Mouse (Mus musculus) kidney, embryonic 14.5 days (tissue): ENCODE results near the gene Npr1. TPM values are rescaled to one million over a fixed set of nuclear protein-coding genes. Genes with fewer than 3 reads are reported as not detected.

Experiments used
- ATAC-seq: fragments of 200-750 bp; cut with Nextera tagmentation; 2 replicates; pipeline ENCODE4 v1.8.0; 2017; ENCODE audit warnings: moderate number of reproducible peaks, mild to moderate bottlenecking, moderate TSS enrichment, moderate library complexity; ENCODE audit not compliant: low FRiP score, low TSS enrichment
- H3K27ac ChIP-seq: fragments of 300-500 bp; sonication (generic); 2 replicates; pipeline ENCODE4 v1.5.1; 2014; ENCODE audit warnings: low read depth, mild to moderate bottlenecking, low read length, moderate library complexity, mixed read lengths
- H3K27me3 ChIP-seq: fragments of 300-500 bp; sonication (generic); 2 replicates; pipeline ENCODE4 v1.6.1; 2014; ENCODE audit warnings: mild to moderate bottlenecking, low read length; ENCODE audit not compliant: control insufficient read depth, insufficient read depth
- H3K36me3 ChIP-seq: fragments of 300-500 bp; sonication (generic); 2 replicates; pipeline ENCODE4 v1.6.1; 2014; ENCODE audit warnings: low read length, mixed read lengths; ENCODE audit not compliant: control insufficient read depth, insufficient read depth
- H3K4me1 ChIP-seq: fragments of 300-500 bp; sonication (generic); 2 replicates; pipeline ENCODE4 v1.6.1; 2014; ENCODE audit warnings: low read length, mixed read lengths; ENCODE audit not compliant: control insufficient read depth, insufficient read depth
- H3K4me2 ChIP-seq: fragments of 300-500 bp; sonication (generic); replicated peaks from 2 replicates; pipeline ENCODE4 v1.6.1; 2014; ENCODE audit warnings: low read depth, mild to moderate bottlenecking, low read length
- H3K4me3 ChIP-seq: fragments of 300-500 bp; sonication (generic); 2 replicates; pipeline ENCODE4 v1.5.1; 2014; ENCODE audit warnings: mild to moderate bottlenecking, low read length
- H3K9ac ChIP-seq: fragments of 300-500 bp; sonication (generic); 2 replicates; pipeline ENCODE4 v1.6.1; 2014; ENCODE audit warnings: low read depth, mild to moderate bottlenecking, low read length, moderate library complexity
- H3K9me3 ChIP-seq: fragments of 300-500 bp; sonication (generic); 2 replicates; pipeline ENCODE4 v1.6.1; 2016; ENCODE audit warnings: low read length; ENCODE audit not compliant: control insufficient read depth
- WGBS: fragments of 180-500 bp; shearing (Covaris S2); extraction: QIAGEN DNeasy Blood & Tissue Kit; methylation state at CpG from one replicate; pipeline ENCODE4 v1.1.7; 2014; 5-methylcytosine and 5-hydroxymethylcytosine counted together
- polyA plus RNA-seq: library from polyadenylated mRNA; unstranded; fragments of >200 nt; fragmentation: Nextera tagmentation; extraction: Ambion mirVana; gene quantifications from 2 replicates; pipeline ENCODE4 v1.2.1, GENCODE M21; 2014

Npr1 gene
- polyA plus RNA-seq, 1 experiment from 2014 or later, result 12.3 TPM

DNA sequence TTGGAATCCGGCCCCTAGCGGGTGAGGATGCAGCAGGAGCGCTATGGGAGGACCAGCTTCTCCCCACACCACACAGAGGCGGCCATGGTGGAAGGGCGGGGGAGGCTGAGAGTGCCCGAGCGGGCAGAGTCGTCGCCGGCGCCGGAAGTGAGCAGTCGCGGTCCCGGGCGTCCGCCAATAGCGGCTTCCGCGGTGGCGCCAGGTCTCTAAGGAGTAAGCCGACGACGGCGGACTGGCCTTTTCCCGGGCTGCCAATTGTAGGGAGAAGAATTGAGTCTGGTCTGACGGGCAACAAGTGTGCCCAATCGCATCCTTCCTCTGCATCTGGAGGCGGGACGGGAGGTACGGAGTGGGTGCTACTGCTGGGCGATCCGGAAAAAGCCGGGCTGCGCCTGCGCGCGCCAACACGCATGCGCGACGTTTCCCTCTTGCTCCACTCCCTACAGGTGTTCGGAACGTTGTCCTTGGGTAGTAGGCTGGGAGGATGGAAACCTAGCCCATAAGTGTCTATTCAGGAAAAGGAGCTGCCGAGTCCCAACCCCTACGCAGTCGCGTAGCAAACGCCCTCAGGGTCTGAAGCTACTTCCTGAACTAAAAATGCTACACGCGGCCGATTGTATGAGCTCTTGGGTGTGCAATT lies 32.2 kb downstream of the Npr1 start, which contains the start of gene Ints3:
Gene Ints3 (minus strand): TSS at position 242 of the 640 bp plus-strand sequence.
- H3K9me3 ChIP-seq, result no peaks in the 10 kb centered on the region
- ATAC-seq, result peak; percentile 100

DNA sequence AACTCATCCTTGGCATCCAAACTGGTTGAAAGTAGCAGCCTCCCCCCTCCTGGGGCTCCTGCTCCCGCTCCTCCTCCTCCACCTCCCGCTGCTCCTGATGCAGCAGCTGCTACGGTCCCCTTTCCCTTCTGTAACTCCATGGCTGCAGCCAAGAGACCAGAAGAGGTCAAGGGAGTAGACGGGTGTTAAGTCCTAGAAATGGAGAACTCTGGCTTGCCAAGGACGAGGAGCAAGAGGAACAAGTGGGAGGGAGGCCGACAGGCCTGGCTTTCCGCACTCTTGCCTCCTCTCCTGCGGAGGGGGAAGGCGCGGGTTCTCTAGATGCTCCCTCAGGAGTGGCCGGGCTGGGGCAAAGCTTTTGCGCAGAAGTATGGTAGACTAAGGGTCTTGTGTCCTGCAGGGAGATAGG lies 32.9 kb downstream of the Npr1 start:
- no peaks in the 10 kb centered on the region for H3K27me3 ChIP-seq
- H3K4me3 ChIP-seq, result peak overlapping the region; percentile 74
- ATAC-seq, result peak; percentile 30

More for the DNA sequence above, 32.2 kb downstream of the Npr1 start, which contains the start of gene Ints3:
- Histone ChIP-seq H3K4me2 (peak within 1 kb of the TSS; percentile 96), H3K27ac (peak within 1 kb of the TSS; percentile 98), H3K4me1 (peaks cover 18% of the 10 kb centered on the region), H3K36me3 (no peaks in the 10 kb centered on the region), H3K9ac (peak within 1 kb of the TSS; percentile 91), H3K4me3 (peak within 1 kb of the TSS; percentile 74), H3K27me3 (no peaks in the 10 kb centered on the region)
- under 1% methylated on average over 52 of the region's 52 CpGs for WGBS

DNA sequence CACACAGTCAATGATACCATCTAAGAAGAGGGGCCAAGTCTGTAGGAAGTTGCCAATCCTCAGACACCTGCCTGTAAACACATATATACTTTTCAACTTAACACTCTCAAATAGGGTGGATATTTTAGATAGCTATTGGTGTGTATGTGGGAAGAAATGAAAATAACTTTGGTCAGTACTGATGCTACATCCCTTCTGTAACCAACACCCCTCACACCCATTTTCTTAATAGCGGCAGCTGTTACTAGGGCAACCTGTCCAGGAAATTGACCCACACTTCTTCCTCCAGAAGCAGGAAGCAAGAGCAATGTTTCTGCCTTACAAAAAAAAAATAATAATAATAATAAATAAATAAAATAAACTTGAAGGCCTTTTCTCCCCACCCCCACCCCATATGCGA lies 33.3 kb downstream of the Npr1 start:
- Histone ChIP-seq H3K4me2 (peak overlapping the region; percentile 96), H3K27ac (no peak overlapping the region; the same call in 1 of the 2 replicates), H3K27me3 (no peaks in the 10 kb centered on the region), H3K4me3 (peak overlapping the region; percentile 74), H3K9ac (peak overlapping the region; percentile 91), H3K4me1 (peaks cover 22% of the 10 kb centered on the region), H3K9me3 (no peaks in the 10 kb centered on the region), H3K36me3 (no peaks in the 10 kb centered on the region)
- 9% methylated on average over 2 of the region's 2 CpGs for WGBS
- ATAC-seq, result no peak

More for the DNA sequence above, 32.9 kb downstream of the Npr1 start:
- H3K9ac ChIP-seq, result peak overlapping the region; percentile 91
- 0% methylated on average over 12 of the region's 12 CpGs for WGBS
- no peaks in the 10 kb centered on the region for H3K36me3 ChIP-seq
- no peaks in the 10 kb centered on the region for H3K9me3 ChIP-seq
- H3K4me1 ChIP-seq, result peaks cover 22% of the 10 kb centered on the region
- H3K4me2 ChIP-seq, result peak overlapping the region; percentile 96
- H3K27ac ChIP-seq, result peak overlapping the region; percentile 98

GRCm38 (mm10) chr3:90429576-90429975 lies 36.1 kb downstream of the Npr1 start:
- H3K9ac ChIP-seq, result no peak overlapping the region
- no peak overlapping the region for H3K4me2 ChIP-seq
- no peaks in the 10 kb centered on the region for H3K9me3 ChIP-seq
- no peak for ATAC-seq
- H3K36me3 ChIP-seq, result no peaks in the 10 kb centered on the region; the same call in 1 of the 2 replicates
- H3K4me1 ChIP-seq, result peaks cover 27% of the 10 kb centered on the region
- H3K27me3 ChIP-seq, result no peaks in the 10 kb centered on the region
- H3K4me3 ChIP-seq, result no peak overlapping the region
- 87% methylated on average over 3 of the region's 3 CpGs for WGBS
- no peak overlapping the region for H3K27ac ChIP-seq

GRCm38 (mm10) chr3:90428186-90428585 lies 37.5 kb downstream of the Npr1 start:
- H3K9ac ChIP-seq, result no peak overlapping the region
- H3K27me3 ChIP-seq, result no peaks in the 10 kb centered on the region
- H3K4me1 ChIP-seq, result peaks cover 27% of the 10 kb centered on the region
- no peaks in the 10 kb centered on the region for H3K9me3 ChIP-seq
- ATAC-seq, result no peak
- no peak overlapping the region for H3K4me3 ChIP-seq
- H3K27ac ChIP-seq, result no peak overlapping the region
- WGBS, result 81% methylated on average over 6 of the region's 6 CpGs
- H3K36me3 ChIP-seq, result peaks cover 8% of the 10 kb centered on the region; the same call in 1 of the 2 replicates
- no peak overlapping the region for H3K4me2 ChIP-seq

DNA sequence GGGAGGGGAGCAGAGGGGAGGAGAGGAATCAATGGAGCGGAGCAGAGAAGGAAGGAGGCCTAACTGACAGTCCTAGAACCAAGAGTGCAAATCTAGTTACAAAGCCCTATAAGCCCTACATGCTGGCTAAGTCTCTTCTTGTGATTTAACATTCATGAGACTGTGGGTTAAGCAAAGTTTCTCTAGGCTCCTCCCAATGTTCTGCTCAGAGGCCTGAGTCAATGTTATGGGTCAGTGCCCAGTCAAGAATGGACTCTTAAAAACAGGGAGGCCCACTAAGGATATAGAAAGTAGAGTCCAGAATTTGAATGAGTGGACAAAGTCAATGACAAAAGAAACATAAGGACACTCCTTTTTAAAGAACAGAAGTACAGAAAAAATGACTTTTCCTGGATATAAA lies 38.1 kb downstream of the Npr1 start:
- no peak overlapping the region for H3K4me3 ChIP-seq
- WGBS, result 60% methylated on average over 1 of the region's 1 CpGs
- H3K4me2 ChIP-seq, result no peak overlapping the region
- no peak; the same call in 1 of the 2 replicates for ATAC-seq
- no peaks in the 10 kb centered on the region for H3K27me3 ChIP-seq
- no peaks in the 10 kb centered on the region for H3K9me3 ChIP-seq
- no peak overlapping the region for H3K9ac ChIP-seq
- H3K36me3 ChIP-seq, result peaks cover 14% of the 10 kb centered on the region; the same call in 1 of the 2 replicates
- H3K27ac ChIP-seq, result no peak overlapping the region
- peaks cover 27% of the 10 kb centered on the region for H3K4me1 ChIP-seq

DNA sequence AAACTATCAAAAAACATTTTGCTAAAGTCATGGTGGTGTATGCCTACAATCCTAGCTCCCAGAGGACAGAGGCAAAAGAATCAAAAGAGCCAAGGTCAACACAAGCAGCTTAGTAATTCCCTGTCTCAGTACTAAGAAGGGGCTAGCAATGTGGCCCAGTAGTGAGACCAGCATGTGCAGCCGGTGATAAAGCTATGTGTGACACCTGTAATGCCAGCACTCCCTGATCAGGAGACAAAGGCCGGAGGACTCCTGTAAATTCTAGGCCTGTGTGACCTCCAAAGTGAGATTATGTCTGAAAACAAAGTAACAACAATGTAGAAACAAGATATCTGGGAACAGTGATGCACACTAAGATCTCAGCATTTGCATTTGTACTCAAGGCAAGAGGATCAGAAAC lies 40.2 kb downstream of the Npr1 start:
- no peaks in the 10 kb centered on the region for H3K27me3 ChIP-seq
- H3K4me3 ChIP-seq, result no peak overlapping the region
- peaks cover 28% of the 10 kb centered on the region for H3K36me3 ChIP-seq
- H3K9me3 ChIP-seq, result no peaks in the 10 kb centered on the region
- no peak overlapping the region for H3K9ac ChIP-seq
- no peak overlapping the region for H3K4me2 ChIP-seq
- peaks cover 9% of the 10 kb centered on the region; the same call in 1 of the 2 replicates for H3K4me1 ChIP-seq
- no peak overlapping the region for H3K27ac ChIP-seq
- no peak for ATAC-seq
- 90% methylated on average over 2 of the region's 2 CpGs for WGBS

DNA sequence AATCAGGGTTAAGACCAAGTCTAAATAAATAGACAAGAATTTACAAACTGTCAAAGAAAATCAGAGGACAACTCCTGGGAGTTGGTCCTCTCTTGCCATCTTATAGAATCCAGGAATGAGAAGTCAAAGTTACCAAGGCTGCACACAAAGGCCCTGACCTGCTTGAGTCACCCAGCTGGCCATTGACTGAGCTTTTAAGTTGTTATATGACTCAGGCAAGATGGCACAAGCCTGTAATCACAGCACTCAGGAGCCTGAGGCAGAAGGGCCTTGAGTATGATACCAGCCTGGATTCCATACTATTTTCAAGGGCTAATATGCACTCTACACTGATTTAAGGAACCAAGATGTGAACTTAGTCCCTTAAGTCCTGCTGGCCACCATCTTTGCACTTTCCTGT lies 42.1 kb downstream of the Npr1 start:
- Histone ChIP-seq H3K9ac (no peak overlapping the region), H3K27ac (no peak overlapping the region), H3K9me3 (no peaks in the 10 kb centered on the region), H3K4me2 (no peak overlapping the region), H3K27me3 (no peaks in the 10 kb centered on the region), H3K4me1 (peaks cover 9% of the 10 kb centered on the region; the same call in 1 of the 2 replicates), H3K4me3 (no peak overlapping the region), H3K36me3 (peaks cover 40% of the 10 kb centered on the region)
- ATAC-seq, result no peak

GRCm38 (mm10) chr3:90420696-90421095 lies 45.0 kb downstream of the Npr1 start:
- Histone ChIP-seq H3K4me3 (no peak overlapping the region), H3K9ac (no peak overlapping the region), H3K27ac (no peak overlapping the region), H3K9me3 (no peaks in the 10 kb centered on the region), H3K4me1 (no peaks in the 10 kb centered on the region), H3K4me2 (no peak overlapping the region), H3K36me3 (peaks cover 65% of the 10 kb centered on the region), H3K27me3 (no peaks in the 10 kb centered on the region)
- WGBS, result 95% methylated on average over 6 of the region's 6 CpGs
- no peak for ATAC-seq
